Mouse (Mus musculus) hindbrain, embryonic 15.5 days (tissue): ENCODE data around the gene Cd3e. TPM values are rescaled to one million over a fixed set of nuclear protein-coding genes. Genes with fewer than 3 reads are reported as not detected.
A peak's percentile ranks its signal among the peaks of the same experiment; 100 is the strongest.

Experiments
- ATAC-seq: fragments of 200-750 bp; cut with Nextera tagmentation; 2 replicates; pipeline ENCODE4 v1.8.0; 2017; ENCODE audit warnings: low read depth, moderate number of reproducible peaks, moderate TSS enrichment; ENCODE audit not compliant: low FRiP score
- H3K27ac ChIP-seq: fragments of 300-500 bp; sonication (generic); replicated peaks from 2 replicates; pipeline ENCODE4 v1.5.1; 2015; ENCODE audit warnings: mild to moderate bottlenecking, inconsistent platforms
- H3K27me3 ChIP-seq: fragments of 300-500 bp; sonication (generic); 2 replicates; pipeline ENCODE4 v1.6.1; 2015; ENCODE audit warnings: control low read depth, inconsistent platforms
- H3K36me3 ChIP-seq: fragments of 300-500 bp; sonication (generic); 2 replicates; pipeline ENCODE4 v1.6.1; 2015; ENCODE audit warnings: control low read depth, inconsistent platforms
- H3K4me1 ChIP-seq: fragments of 300-500 bp; sonication (generic); replicated peaks from 2 replicates; pipeline ENCODE4 v1.6.1; 2015; ENCODE audit warnings: control low read depth, inconsistent platforms
- H3K4me2 ChIP-seq: fragments of 300-500 bp; sonication (generic); 2 replicates; pipeline ENCODE4 v1.6.1; 2015; ENCODE audit warnings: moderate library complexity, mild to moderate bottlenecking, inconsistent platforms
- H3K4me3 ChIP-seq: fragments of 300-500 bp; sonication (generic); 2 replicates; pipeline ENCODE4 v1.5.1; 2015; ENCODE audit warnings: mild to moderate bottlenecking, inconsistent platforms
- H3K9ac ChIP-seq: fragments of 300-500 bp; sonication (generic); 2 replicates; pipeline ENCODE4 v1.6.1; 2015; ENCODE audit warnings: inconsistent platforms
- H3K9me3 ChIP-seq: fragments of 300-500 bp; sonication (generic); 2 replicates; pipeline ENCODE4 v1.6.1; 2016; ENCODE audit warnings: control low read depth, inconsistent platforms
- WGBS: fragments of 180-500 bp; shearing (Covaris S2); methylation state at CpG from one replicate; pipeline ENCODE4 v1.1.7; 2015; 5-methylcytosine and 5-hydroxymethylcytosine counted together
- polyA plus RNA-seq: library from polyadenylated mRNA; unstranded; fragments of >200 nt; fragmentation: Nextera tagmentation; extraction: Ambion mirVana; gene quantifications from 2 replicates; pipeline ENCODE4 v1.2.1, GENCODE M21; 2015

Cd3e gene
- polyA plus RNA-seq, 1 experiment from 2014 or later = 0.18 TPM

DNA sequence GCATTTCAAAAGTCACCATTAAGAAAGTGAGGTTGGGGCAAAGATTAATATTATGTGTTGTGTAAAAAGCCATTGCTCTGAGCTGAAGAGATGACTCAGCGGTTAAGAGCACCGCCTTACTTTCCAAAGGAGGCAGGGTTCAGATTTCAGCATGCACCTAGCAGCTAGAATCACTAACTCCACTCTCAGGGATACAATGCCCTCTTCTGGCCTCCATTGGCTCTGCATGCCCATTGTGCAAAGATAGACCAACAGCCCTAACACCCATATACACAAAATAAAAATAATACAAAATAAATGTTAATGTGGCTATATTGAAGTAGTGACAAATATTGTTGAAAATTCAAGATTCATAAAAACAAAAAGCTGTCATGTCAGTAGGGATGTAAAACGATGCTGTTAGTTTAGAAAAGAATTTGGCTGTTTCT is 42.6 kb downstream of the Cd3e start:
- H3K36me3 ChIP-seq = peaks cover 2% of the 10 kb centered on the region; the same call in 1 of the 2 replicates
- no peak overlapping the region for H3K9ac ChIP-seq
- no peaks in the 10 kb centered on the region for H3K9me3 ChIP-seq
- no peak for ATAC-seq
- WGBS = 27% methylated on average over 3 of the region's 3 CpGs
- H3K4me3 ChIP-seq = no peak overlapping the region
- no peak overlapping the region for H3K27ac ChIP-seq
- peaks cover 20% of the 10 kb centered on the region for H3K4me1 ChIP-seq
- H3K4me2 ChIP-seq = no peak overlapping the region
- no peaks in the 10 kb centered on the region; the same call in 1 of the 2 replicates for H3K27me3 ChIP-seq

DNA sequence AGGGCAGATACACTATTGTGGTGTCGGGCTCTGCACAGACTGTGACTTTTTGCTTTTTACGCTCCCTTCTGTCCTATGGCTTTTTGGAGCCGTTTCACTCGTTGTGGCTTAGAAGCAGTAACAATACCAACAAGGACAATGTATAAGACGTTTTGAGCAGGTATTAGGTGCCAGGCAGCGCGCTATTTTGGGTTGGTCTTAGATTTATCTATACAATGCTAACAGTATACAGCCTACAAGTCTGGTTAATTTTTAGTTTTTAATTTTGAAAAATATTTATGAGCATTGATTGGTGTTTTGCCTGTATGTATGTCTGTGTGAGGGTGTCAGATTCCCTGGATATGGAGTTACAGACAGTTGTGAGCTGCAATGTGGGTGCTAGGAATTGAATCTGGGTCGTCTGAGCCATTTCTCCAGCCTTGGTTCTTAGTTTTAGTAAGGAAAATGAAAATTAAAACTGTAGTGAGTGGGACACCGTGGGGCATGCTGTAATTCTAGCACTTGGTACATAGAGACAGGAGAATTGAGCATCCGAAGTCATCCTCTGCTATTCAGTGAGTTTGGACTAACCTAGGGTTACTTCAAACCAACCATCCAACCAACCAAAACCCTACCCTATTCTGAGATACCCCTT is 43.5 kb downstream of the Cd3e start:
- Histone ChIP-seq H3K27ac (peak overlapping the region; percentile 82), H3K9me3 (no peaks in the 10 kb centered on the region), H3K9ac (peak overlapping the region; percentile 51), H3K36me3 (peaks cover 10% of the 10 kb centered on the region), H3K4me3 (peak overlapping the region; percentile 92), H3K4me1 (peaks cover 20% of the 10 kb centered on the region), H3K27me3 (no peaks in the 10 kb centered on the region; the same call in 1 of the 2 replicates), H3K4me2 (peak overlapping the region; percentile 82)
- no peak; the same call in 1 of the 2 replicates for ATAC-seq
- WGBS = 14% methylated on average over 10 of the region's 10 CpGs

DNA sequence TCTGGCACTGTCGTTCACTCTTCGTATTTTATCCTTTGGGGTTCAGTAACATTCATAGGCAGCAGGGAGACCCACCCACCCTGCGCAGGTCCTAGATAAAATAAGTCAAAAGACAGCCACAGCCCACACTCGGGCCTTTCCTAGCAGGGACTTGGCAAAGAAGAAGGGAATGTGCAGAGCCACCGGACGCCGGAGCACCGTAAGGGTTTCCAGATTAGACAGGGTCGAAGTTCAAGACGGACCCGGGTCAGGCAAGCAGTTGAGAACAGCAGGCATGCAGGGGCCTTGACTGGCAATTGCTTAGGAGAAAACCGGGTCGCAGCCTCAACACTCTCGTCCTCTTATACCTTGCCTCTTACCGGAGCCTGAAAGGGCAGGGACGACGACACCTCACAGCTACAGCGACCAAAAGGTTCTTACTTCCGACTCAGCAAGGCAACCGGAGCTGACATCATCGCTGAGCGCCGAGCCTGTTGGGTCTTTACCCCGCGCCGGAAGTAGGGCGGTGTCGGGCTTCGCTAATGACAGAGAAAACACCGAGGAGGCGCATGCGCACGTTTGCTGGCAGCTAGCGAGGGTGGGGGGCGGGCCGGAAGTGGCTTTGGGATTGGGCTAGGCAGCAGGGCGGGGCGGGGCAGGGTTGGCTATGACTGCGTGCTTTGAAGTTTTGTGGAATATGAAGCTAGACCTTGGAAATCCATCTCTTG is 44.1 kb downstream of the Cd3e start, which contains the start of gene Ube4a:
TSS of gene Ube4a (minus strand) at position 475 of the 707 bp plus-strand sequence.
- Histone ChIP-seq H3K27me3 (no peaks in the 10 kb centered on the region), H3K4me3 (peak within 1 kb of the TSS; percentile 92), H3K9ac (peak within 1 kb of the TSS; percentile 85), H3K36me3 (peaks cover 11% of the 10 kb centered on the region), H3K4me1 (peaks cover 20% of the 10 kb centered on the region), H3K4me2 (peak within 1 kb of the TSS; percentile 82), H3K9me3 (no peaks in the 10 kb centered on the region), H3K27ac (peak within 1 kb of the TSS; percentile 82)
- 1% methylated on average over 39 of the region's 39 CpGs for WGBS
- ATAC-seq = peak; percentile 96

DNA sequence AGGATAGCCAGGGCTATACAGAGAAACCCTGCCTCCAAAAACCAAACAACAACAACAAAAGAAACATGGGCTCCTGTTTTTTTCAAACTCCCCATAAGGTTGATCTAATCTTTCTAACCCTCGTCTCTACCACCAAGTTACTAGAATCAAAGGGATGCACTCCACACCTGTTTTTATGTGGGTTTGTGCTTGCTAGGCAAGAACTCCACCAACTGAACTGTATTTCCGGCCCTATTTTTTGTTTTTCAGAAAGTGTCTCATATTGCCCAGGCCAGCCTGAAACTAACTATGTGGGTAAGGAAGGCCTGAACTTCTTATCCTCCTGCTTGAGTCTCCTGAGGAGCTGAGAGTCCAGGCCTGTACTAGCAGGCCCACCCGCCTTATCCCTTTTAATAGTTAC is 55.0 kb downstream of the Cd3e start:
- H3K36me3 ChIP-seq = peaks cover 73% of the 10 kb centered on the region
- no peak overlapping the region for H3K4me3 ChIP-seq
- no peak for ATAC-seq
- 95% methylated on average over 3 of the region's 3 CpGs for WGBS
- H3K4me2 ChIP-seq = no peak overlapping the region
- no peaks in the 10 kb centered on the region for H3K4me1 ChIP-seq
- no peak overlapping the region for H3K27ac ChIP-seq
- no peak overlapping the region for H3K9ac ChIP-seq
- no peaks in the 10 kb centered on the region for H3K27me3 ChIP-seq
- H3K9me3 ChIP-seq = no peaks in the 10 kb centered on the region

Other genes with a start within 250 kb of the Cd3e start
- gene Arcn1, start 241.8 kb downstream of the Cd3e start, polyA plus RNA-seq = 130 and 135 TPM in 2 replicates
- gene Ift46, start 241.7 kb downstream of the Cd3e start, polyA plus RNA-seq = 153 and 158 TPM in 2 replicates
- gene Tmem25, start 210.3 kb downstream of the Cd3e start, polyA plus RNA-seq = 20.2 and 22.7 TPM in 2 replicates
- 0.26 and 0.42 TPM in 2 replicates for gene Ttc36, start 206.6 kb downstream of the Cd3e start, polyA plus RNA-seq
- gene Kmt2a, start 128.3 kb downstream of the Cd3e start, polyA plus RNA-seq = 23.2 and 25.9 TPM in 2 replicates
- 802 and 842 TPM in 2 replicates for gene Atp5l, start 88.9 kb downstream of the Cd3e start, polyA plus RNA-seq
- 34.6 and 35.1 TPM in 2 replicates for gene Ube4a, start 44.0 kb downstream of the Cd3e start, polyA plus RNA-seq
- not detected in 2 replicates for gene Cd3g, start 29.2 kb downstream of the Cd3e start, polyA plus RNA-seq
- not detected in 2 replicates for gene Cd3d, start 27.8 kb downstream of the Cd3e start, polyA plus RNA-seq
- gene Mpzl2, start 30.2 kb upstream of the Cd3e start, polyA plus RNA-seq = 2.6 and 3.3 TPM in 2 replicates
- gene Mpzl3, start 45.6 kb upstream of the Cd3e start, polyA plus RNA-seq = 1.3 TPM in 2 replicates
- 0.31 and 0.34 TPM in 2 replicates for gene Jaml, start 69.6 kb upstream of the Cd3e start, polyA plus RNA-seq
- gene Scn2b, start 108.2 kb upstream of the Cd3e start, polyA plus RNA-seq = 10.3 TPM in 2 replicates
- gene Scn4b, start 128.8 kb upstream of the Cd3e start, polyA plus RNA-seq = 0.31 and 0.55 TPM in 2 replicates
- not detected in 2 replicates for gene BC049352, start 172.4 kb upstream of the Cd3e start, polyA plus RNA-seq
- 0.14 TPM in 1 of 2 replicates, not detected in the other for gene Tmprss4, start 194.5 kb upstream of the Cd3e start, polyA plus RNA-seq